Mouse (Mus musculus) limb, embryonic 11.5 days (tissue): Measurements from ENCODE around the gene Rtn4. TPM values are rescaled to one million over a fixed set of nuclear protein-coding genes. Genes with fewer than 3 reads are reported as not detected.

ENCODE experiments used
- ATAC-seq: fragments of 200-750 bp; cut with Nextera tagmentation; 2 replicates; pipeline ENCODE4 v1.8.0; 2017; ENCODE audit warnings: low read depth; ENCODE audit not compliant: insufficient number of reproducible peaks, low FRiP score, low TSS enrichment
- DNase-seq: peaks from one replicate; pipeline ENCODE4 v3.0.0-alpha.2; 2015; ENCODE audit warnings: low spot score
- H3K27ac ChIP-seq: fragments of 300-500 bp; sonication (generic); replicated peaks from 2 replicates; pipeline ENCODE4 v1.5.1; 2014; ENCODE audit warnings: low read depth, mild to moderate bottlenecking, low read length
- H3K27me3 ChIP-seq: fragments of 300-500 bp; sonication (generic); 2 replicates; pipeline ENCODE4 v1.6.1; 2014; ENCODE audit warnings: mild to moderate bottlenecking, low read length, mixed read lengths; ENCODE audit not compliant: control insufficient read depth, insufficient read depth
- H3K36me3 ChIP-seq: fragments of 300-500 bp; sonication (generic); 2 replicates; pipeline ENCODE4 v1.6.1; 2014; ENCODE audit warnings: mild to moderate bottlenecking, low read length, moderate library complexity, mixed read lengths; ENCODE audit not compliant: control insufficient read depth, insufficient read depth
- H3K4me1 ChIP-seq: fragments of 300-500 bp; sonication (generic); 2 replicates; pipeline ENCODE4 v1.6.1; 2014; ENCODE audit warnings: low read length, mixed read lengths; ENCODE audit not compliant: control insufficient read depth, insufficient read depth
- H3K4me2 ChIP-seq: fragments of 300-500 bp; sonication (generic); 2 replicates; pipeline ENCODE4 v1.6.1; 2014; ENCODE audit warnings: low read depth, mild to moderate bottlenecking, moderate library complexity; ENCODE audit not compliant: severe bottlenecking
- H3K4me3 ChIP-seq: fragments of 300-500 bp; sonication (generic); 2 replicates; pipeline ENCODE4 v1.5.1; 2014; ENCODE audit warnings: low read depth, low read length
- H3K9ac ChIP-seq: fragments of 300-500 bp; sonication (generic); 2 replicates; pipeline ENCODE4 v1.6.1; 2014; ENCODE audit warnings: mild to moderate bottlenecking, low read length
- H3K9me3 ChIP-seq: fragments of 300-500 bp; sonication (generic); 2 replicates; pipeline ENCODE4 v1.6.1; 2016; ENCODE audit warnings: low read length; ENCODE audit not compliant: control insufficient read depth
- WGBS: fragments of 180-500 bp; shearing (Covaris S2); extraction: QIAGEN DNeasy Blood & Tissue Kit; methylation state at CpG from one replicate; pipeline ENCODE4 v1.1.7; 2014; 5-methylcytosine and 5-hydroxymethylcytosine counted together
- polyA plus RNA-seq: library from polyadenylated mRNA; unstranded; fragments of >200 nt; fragmentation: Nextera tagmentation; extraction: Ambion mirVana; gene quantifications from 2 replicates; pipeline ENCODE4 v1.2.1, GENCODE M21; 2014

Rtn4 gene
- polyA plus RNA-seq, 1 experiment from 2014 or later = 60.7 TPM

- DNase-seq = no peak
- Histone ChIP-seq H3K27ac (no peak overlapping the region), H3K36me3 (no peaks in the 10 kb centered on the region), H3K4me1 (no peaks in the 10 kb centered on the region), H3K4me3 (no peak overlapping the region), H3K4me2 (no peak overlapping the region), H3K27me3 (no peaks in the 10 kb centered on the region), H3K9ac (no peak overlapping the region), H3K9me3 (no peaks in the 10 kb centered on the region)
- WGBS = 77% methylated on average over 6 of the region's 6 CpGs
- no peak for ATAC-seq
Observed at GRCm38 (mm10) chr11:29788921-29789638, 96.3 kb downstream of the Rtn4 start.

GRCm38 (mm10) chr11:29790796-29791195, 98.0 kb downstream of the Rtn4 start:
- ATAC-seq = no peak
- no peak overlapping the region for H3K4me2 ChIP-seq
- 93% methylated on average over 2 of the region's 2 CpGs for WGBS
- no peak overlapping the region for H3K9ac ChIP-seq
- no peak overlapping the region for H3K4me3 ChIP-seq
- no peaks in the 10 kb centered on the region for H3K36me3 ChIP-seq
- no peak overlapping the region for H3K27ac ChIP-seq
- H3K27me3 ChIP-seq = no peaks in the 10 kb centered on the region
- no peaks in the 10 kb centered on the region for H3K4me1 ChIP-seq
- H3K9me3 ChIP-seq = no peaks in the 10 kb centered on the region
- DNase-seq = no peak

Other genes starting within 250 kb of the Rtn4 start
- 27.0 and 28.2 TPM in 2 replicates for gene Prorsd1, start 177.9 kb upstream of the Rtn4 start, polyA plus RNA-seq
- gene Mtif2, start 166.5 kb upstream of the Rtn4 start, polyA plus RNA-seq = 37.5 and 45.7 TPM in 2 replicates
- 0.31 and 0.33 TPM in 2 replicates for gene Clhc1, start 145.0 kb upstream of the Rtn4 start, polyA plus RNA-seq
- 1,249 and 1,252 TPM in 2 replicates for gene Rps27a, start 144.8 kb upstream of the Rtn4 start, polyA plus RNA-seq
- 0.07 TPM in 1 of 2 replicates, not detected in the other for gene 4931440F15Rik, start 132.7 kb downstream of the Rtn4 start, polyA plus RNA-seq